Mouse (Mus musculus) stomach, postnatal 0 days (tissue): ENCODE measurements at regions not wholly inside any gene's neighbourhood (a gene's known extent, or its start where the extent isn't known, plus 50 kb on each side); places are given as distances from the start of the nearest gene placed in this dataset.
"Not testable (repeated sequence)": the region's sequence is repeated elsewhere in the genome, so short reads cannot be mapped to it uniquely, and the experiment has no call there.

Source experiments
- ATAC-seq: fragments of 200-750 bp; cut with Nextera tagmentation; 2 replicates; pipeline ENCODE4 v1.8.0; 2017; ENCODE audit not compliant: low FRiP score, low TSS enrichment
- DNase-seq: peaks from one replicate; pipeline ENCODE4 v3.0.0-alpha.2; 2016; ENCODE audit warnings: low spot score
- H3K27ac ChIP-seq: fragments of 300-500 bp; sonication (generic); replicated peaks from 2 replicates; pipeline ENCODE4 v1.5.1; 2014; ENCODE audit warnings: mild to moderate bottlenecking, control low read depth
- H3K27me3 ChIP-seq: fragments of 300-500 bp; sonication (generic); 2 replicates; pipeline ENCODE4 v1.6.1; 2014; ENCODE audit warnings: low read length; ENCODE audit not compliant: control insufficient read depth, insufficient read depth
- H3K36me3 ChIP-seq: fragments of 300-500 bp; sonication (generic); 2 replicates; pipeline ENCODE4 v1.6.1; 2014; ENCODE audit warnings: low read length, mixed read lengths; ENCODE audit not compliant: control insufficient read depth, insufficient read depth
- H3K4me1 ChIP-seq: fragments of 300-500 bp; sonication (generic); replicated peaks from 2 replicates; pipeline ENCODE4 v1.6.1; 2014; ENCODE audit warnings: antibody characterized with exemption; ENCODE audit not compliant: control insufficient read depth, insufficient read depth
- H3K4me2 ChIP-seq: fragments of 300-500 bp; sonication (generic); replicated peaks from 2 replicates; pipeline ENCODE4 v1.6.1; 2014; ENCODE audit warnings: low read depth, mild to moderate bottlenecking, control low read depth, moderate library complexity
- H3K4me3 ChIP-seq: fragments of 300-500 bp; sonication (generic); 2 replicates; pipeline ENCODE4 v1.5.1; 2014; ENCODE audit warnings: low read depth, low read length, control low read depth
- H3K9ac ChIP-seq: fragments of 300-500 bp; sonication (generic); 2 replicates; pipeline ENCODE4 v1.6.1; 2014; ENCODE audit warnings: mild to moderate bottlenecking, low read length, control low read depth, mixed read lengths
- H3K9me3 ChIP-seq: fragments of 300-500 bp; sonication (generic); 2 replicates; pipeline ENCODE4 v1.6.1; 2016; ENCODE audit warnings: low read length; ENCODE audit not compliant: control insufficient read depth
- CTCF ChIP-seq: IDR thresholded peaks from 2 replicates; pipeline ENCODE4 v1.5.1; 2016; ENCODE audit warnings: antibody characterized with exemption, low read depth, mild to moderate bottlenecking, moderate library complexity
- EP300 ChIP-seq: optimal IDR thresholded peaks from 2 replicates; pipeline ENCODE3; 2016; ENCODE audit warnings: antibody characterized with exemption
- WGBS: fragments of 180-500 bp; shearing (Covaris S2); extraction: QIAGEN DNeasy Blood & Tissue Kit; methylation state at CpG from one replicate; pipeline ENCODE4 v1.1.7; 2014; 5-methylcytosine and 5-hydroxymethylcytosine counted together

DNA sequence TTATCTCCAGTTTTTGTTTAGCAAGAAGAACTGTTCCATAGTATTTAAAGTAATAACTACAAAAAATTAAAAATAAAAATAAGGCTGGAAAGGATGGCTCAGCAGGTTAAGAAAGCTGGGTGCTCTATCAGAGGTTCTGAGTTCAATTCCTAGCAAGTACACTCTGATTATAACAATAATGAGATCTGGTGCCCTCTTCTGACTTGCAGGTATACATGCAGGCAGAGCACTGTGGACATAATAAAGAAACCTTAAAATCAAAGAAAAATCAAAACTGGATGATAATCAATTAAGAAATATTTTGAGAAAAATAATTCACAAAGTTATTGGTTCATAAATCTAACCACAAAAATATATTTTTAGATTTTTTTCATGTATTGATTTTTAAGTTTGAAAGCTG, 346.7 kb upstream of the Cdh8 start:
- Histone ChIP-seq H3K36me3 (no peaks in the 10 kb centered on the region), H3K4me3 (no peak overlapping the region), H3K4me1 (no peaks in the 10 kb centered on the region), H3K27ac (no peak overlapping the region), H3K4me2 (no peak overlapping the region), H3K9ac (no peak overlapping the region), H3K27me3 (no peaks in the 10 kb centered on the region), H3K9me3 (no peaks in the 10 kb centered on the region)
- no peak for TF ChIP-seq EP300
- peak; percentile 19; the same call in 1 of the 2 replicates for TF ChIP-seq CTCF
- ATAC-seq: no peak
- no peak for DNase-seq

DNA sequence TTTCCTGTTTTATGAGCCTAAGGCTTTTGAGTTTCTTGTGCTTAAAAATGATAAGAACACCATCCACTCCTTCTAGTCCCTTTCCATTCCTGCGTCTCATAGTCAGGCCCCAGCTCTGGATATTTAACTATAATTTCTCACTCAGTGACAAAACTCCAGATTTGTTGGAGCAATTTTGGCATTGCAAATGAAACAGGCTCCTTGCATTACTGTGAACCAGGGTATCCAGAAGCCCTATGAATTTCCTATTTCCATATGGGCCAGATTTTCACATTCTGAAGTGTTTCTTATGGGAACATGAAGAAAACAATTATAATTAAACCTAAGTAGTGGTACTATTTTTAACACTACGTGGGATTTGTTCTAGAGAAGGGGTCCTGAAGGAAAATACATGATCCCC, 319.9 kb upstream of the Cdh8 start:
- no peak overlapping the region for H3K4me2 ChIP-seq
- H3K4me3 ChIP-seq: no peak overlapping the region
- H3K9ac ChIP-seq: no peak overlapping the region
- TF ChIP-seq EP300 (no peak), CTCF (no peak)
- DNase-seq: no peak
- no peaks in the 10 kb centered on the region for H3K9me3 ChIP-seq
- H3K27me3 ChIP-seq: no peaks in the 10 kb centered on the region
- H3K4me1 ChIP-seq: no peaks in the 10 kb centered on the region
- no peak overlapping the region for H3K27ac ChIP-seq
- no peaks in the 10 kb centered on the region for H3K36me3 ChIP-seq
- ATAC-seq: no peak
- 84% methylated on average over 2 of the region's 2 CpGs for WGBS

DNA sequence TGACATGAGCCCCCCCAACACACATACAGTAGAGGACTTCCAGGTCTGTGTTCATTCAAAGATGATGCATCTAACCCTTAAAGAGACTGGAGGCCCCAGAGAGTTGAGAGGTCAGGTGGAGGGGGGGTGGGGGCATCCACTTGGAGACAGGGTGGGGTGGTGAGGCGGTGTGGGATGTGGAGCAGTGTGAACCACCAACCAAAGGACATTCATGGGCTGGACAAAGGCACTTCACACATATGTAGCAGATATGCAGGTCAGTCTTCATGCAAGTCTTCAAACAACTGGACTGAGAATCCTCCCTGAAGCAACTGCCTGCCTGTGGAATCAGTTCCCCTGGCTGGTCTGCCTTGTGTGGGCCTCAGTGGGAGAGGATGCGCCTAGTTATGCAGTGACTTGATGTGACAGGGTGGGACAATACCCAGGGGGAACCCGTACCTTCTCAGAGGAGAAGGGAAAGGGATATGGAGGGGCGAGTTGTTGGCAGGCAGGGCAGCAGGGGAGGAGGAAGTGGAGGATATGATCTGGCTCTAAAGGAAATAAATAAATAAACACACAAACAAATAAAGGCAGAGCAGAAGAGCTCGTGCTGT, 308.5 kb upstream of the Cdh8 start:
- Histone ChIP-seq H3K27ac (no peak overlapping the region), H3K9ac (no peak overlapping the region), H3K4me3 (no peak overlapping the region), H3K4me2 (no peak overlapping the region), H3K4me1 (no peaks in the 10 kb centered on the region), H3K27me3 (no peaks in the 10 kb centered on the region), H3K36me3 (no peaks in the 10 kb centered on the region), H3K9me3 (no peaks in the 10 kb centered on the region)
- DNase-seq (no peak), ATAC-seq (no peak)
- TF ChIP-seq CTCF: no peak
- TF ChIP-seq EP300: no peak
- 68% methylated on average over 5 of the region's 5 CpGs for WGBS

DNA sequence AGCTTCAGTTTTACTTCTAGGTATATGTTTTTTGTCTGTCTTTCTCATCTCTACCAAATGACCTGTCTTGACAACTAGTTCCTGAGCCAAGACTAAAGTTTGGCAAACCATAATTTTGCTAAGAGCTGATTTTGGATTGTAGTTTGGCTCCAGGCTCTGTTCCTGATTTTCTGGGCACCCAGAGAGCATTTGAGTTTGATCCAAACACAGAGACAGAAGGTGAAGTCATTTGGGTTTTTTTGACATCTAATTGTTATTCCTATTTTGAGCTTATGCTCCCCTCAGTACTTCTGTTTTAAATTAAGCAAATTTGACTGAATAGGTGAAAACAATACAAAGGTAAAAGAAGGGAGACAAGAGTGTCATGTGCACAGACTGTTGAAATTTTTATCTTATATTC, 302.7 kb upstream of the Cdh8 start:
- Histone ChIP-seq H3K4me2 (no peak overlapping the region), H3K36me3 (no peaks in the 10 kb centered on the region), H3K27me3 (no peaks in the 10 kb centered on the region), H3K27ac (no peak overlapping the region), H3K4me1 (no peaks in the 10 kb centered on the region), H3K9ac (no peak overlapping the region), H3K9me3 (no peaks in the 10 kb centered on the region), H3K4me3 (no peak overlapping the region)
- no peak for TF ChIP-seq EP300
- no peak for TF ChIP-seq CTCF
- ATAC-seq (no peak), DNase-seq (no peak)

DNA sequence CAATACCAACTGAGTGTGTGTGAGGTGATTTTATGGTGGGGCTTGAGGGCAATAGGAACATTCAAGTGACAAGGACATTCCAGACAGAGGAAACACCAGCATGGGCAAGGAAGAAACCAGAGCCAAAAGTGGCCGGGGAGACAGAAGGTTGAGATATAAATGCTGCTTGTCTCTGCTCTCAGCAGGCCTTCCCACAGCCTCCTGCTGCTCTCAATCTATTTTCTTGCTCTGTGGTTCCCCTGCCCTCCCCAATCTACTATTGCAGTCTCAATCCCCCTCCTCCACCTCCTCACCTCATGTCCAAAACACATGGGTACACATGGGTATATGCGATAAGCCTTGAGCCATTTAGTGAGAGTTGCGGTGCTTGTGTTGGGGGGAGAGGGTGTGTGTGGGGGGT, 265.4 kb upstream of the Cdh8 start:
- Histone ChIP-seq H3K36me3 (no peaks in the 10 kb centered on the region), H3K27me3 (no peaks in the 10 kb centered on the region), H3K9ac (no peak overlapping the region), H3K27ac (no peak overlapping the region), H3K4me1 (no peaks in the 10 kb centered on the region), H3K4me2 (no peak overlapping the region), H3K4me3 (no peak overlapping the region), H3K9me3 (no peaks in the 10 kb centered on the region)
- no peak for TF ChIP-seq CTCF
- TF ChIP-seq EP300: no peak
- ATAC-seq (no peak), DNase-seq (no peak)
- 81% methylated on average over 3 of the region's 3 CpGs for WGBS

DNA sequence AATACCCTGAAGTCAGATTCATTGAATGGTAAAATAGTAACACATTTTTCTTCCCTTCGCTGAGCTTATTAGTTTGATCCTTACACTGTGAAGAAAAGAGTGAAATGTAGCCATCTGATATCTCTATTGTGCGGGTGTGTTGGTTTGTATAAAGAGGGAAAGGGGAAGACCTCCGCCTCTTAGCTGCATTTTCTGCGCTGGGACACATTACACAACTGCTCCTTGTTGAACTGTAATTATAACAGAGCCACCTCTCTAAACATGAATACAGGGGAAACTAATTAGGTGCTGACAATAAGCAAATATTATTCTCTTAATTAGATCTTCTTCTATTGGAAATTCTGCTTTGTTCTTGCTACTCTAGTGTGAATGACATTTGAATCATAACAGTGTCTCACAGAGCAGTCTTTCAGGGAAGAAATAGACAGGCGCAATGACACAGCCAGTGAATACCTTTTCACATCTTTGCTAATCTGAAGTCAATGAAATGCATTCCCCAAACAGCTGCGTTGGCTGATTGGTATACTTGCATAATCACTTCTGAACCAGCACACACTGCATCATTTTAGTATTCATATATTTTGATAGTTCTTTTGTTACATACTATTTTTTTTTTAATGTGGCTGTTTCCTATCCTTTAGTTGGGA, 263.1 kb upstream of the Cdh8 start:
- not testable (repeated sequence) for H3K4me2 ChIP-seq, H3K27me3 ChIP-seq, H3K36me3 ChIP-seq, ATAC-seq, H3K4me3 ChIP-seq, H3K4me1 ChIP-seq, H3K9ac ChIP-seq, H3K27ac ChIP-seq, DNase-seq, H3K9me3 ChIP-seq
- WGBS: 82% methylated on average over 6 of the region's 6 CpGs

DNA sequence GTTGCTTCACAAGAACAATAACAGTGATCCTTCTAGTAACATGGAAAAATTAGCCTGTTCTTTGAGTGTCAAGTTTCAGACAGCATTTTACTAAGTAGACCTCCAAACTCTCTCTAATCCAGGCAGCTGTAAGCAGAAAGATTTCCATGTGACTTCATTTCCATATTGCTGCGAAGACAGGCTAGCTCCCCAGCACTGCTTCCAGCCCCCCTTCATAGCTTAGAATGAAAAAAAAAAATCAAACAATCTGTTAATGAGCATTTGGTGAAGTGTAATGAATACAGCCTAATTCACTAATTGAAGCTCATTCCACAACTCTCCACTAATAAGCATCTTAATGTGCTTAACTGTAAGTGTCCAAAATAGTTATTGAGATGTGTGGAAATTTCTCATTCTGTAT, 251.4 kb upstream of the Cdh8 start:
- not testable (repeated sequence) for H3K27ac ChIP-seq, ATAC-seq, H3K4me1 ChIP-seq, DNase-seq, H3K36me3 ChIP-seq, H3K9me3 ChIP-seq, H3K9ac ChIP-seq, H3K27me3 ChIP-seq, H3K4me3 ChIP-seq, H3K4me2 ChIP-seq
- 50% methylated on average over 1 of the region's 1 CpGs for WGBS
